Mouse (Mus musculus) kidney, postnatal 0 days (tissue): Measurements from ENCODE around the gene Tufm. TPM values are rescaled to one million over a fixed set of nuclear protein-coding genes. Genes with fewer than 3 reads are reported as not detected.

ENCODE experiments used
- ATAC-seq: fragments of 200-750 bp; cut with Nextera tagmentation; replicated peaks from 2 replicates; pipeline ENCODE4 v1.8.0; 2017; ENCODE audit warnings: low read depth, moderate number of reproducible peaks, moderate TSS enrichment, moderate library complexity; ENCODE audit not compliant: low FRiP score
- DNase-seq: peaks from one replicate; pipeline ENCODE4 v3.0.0-alpha.2; 2016; ENCODE audit warnings: low spot score
- H3K27ac ChIP-seq: fragments of 300-500 bp; sonication (generic); 2 replicates; pipeline ENCODE4 v1.5.1; 2014; ENCODE audit warnings: mild to moderate bottlenecking
- H3K27me3 ChIP-seq: fragments of 300-500 bp; sonication (generic); 2 replicates; pipeline ENCODE4 v1.6.1; 2014; ENCODE audit warnings: low read length, mixed read lengths; ENCODE audit not compliant: insufficient read depth
- H3K36me3 ChIP-seq: fragments of 300-500 bp; sonication (generic); 2 replicates; pipeline ENCODE4 v1.6.1; 2014; ENCODE audit warnings: low read length, mixed read lengths; ENCODE audit not compliant: insufficient read depth
- H3K4me1 ChIP-seq: fragments of 300-500 bp; sonication (generic); replicated peaks from 2 replicates; pipeline ENCODE4 v1.6.1; 2014; ENCODE audit warnings: antibody characterized with exemption, low read length, mixed read lengths; ENCODE audit not compliant: insufficient read depth
- H3K4me2 ChIP-seq: fragments of 300-500 bp; sonication (generic); 2 replicates; pipeline ENCODE4 v1.6.1; 2014; ENCODE audit warnings: mild to moderate bottlenecking, low read length, moderate library complexity, mixed read lengths
- H3K4me3 ChIP-seq: fragments of 300-500 bp; sonication (generic); replicated peaks from 2 replicates; pipeline ENCODE4 v1.5.1; 2014; ENCODE audit warnings: low read depth, low read length
- H3K9ac ChIP-seq: fragments of 300-500 bp; sonication (generic); 2 replicates; pipeline ENCODE4 v1.6.1; 2014; ENCODE audit warnings: low read depth, low read length
- H3K9me3 ChIP-seq: fragments of 300-500 bp; sonication (generic); replicated peaks from 2 replicates; pipeline ENCODE4 v1.6.1; 2016; ENCODE audit warnings: low read length, inconsistent platforms, mixed read lengths
- CTCF ChIP-seq: IDR thresholded peaks from 2 replicates; pipeline ENCODE4 v1.5.1; 2016; ENCODE audit warnings: antibody characterized with exemption, low read depth, mild to moderate bottlenecking, moderate library complexity
- WGBS: fragments of 180-500 bp; shearing (Covaris S2); extraction: QIAGEN DNeasy Blood & Tissue Kit; methylation state at CpG from one replicate; pipeline ENCODE4 v1.1.7; 2014; 5-methylcytosine and 5-hydroxymethylcytosine counted together
- polyA plus RNA-seq: library from polyadenylated mRNA; unstranded; fragments of >200 nt; fragmentation: Nextera tagmentation; extraction: Ambion mirVana; gene quantifications from 2 replicates; pipeline ENCODE4 v1.2.1, GENCODE M21; 2015

Tufm gene
- polyA plus RNA-seq, 1 experiment from 2014 or later = 117 TPM

- WGBS = 79% methylated on average over 1 of the region's 1 CpGs
- no peaks in the 10 kb centered on the region for H3K27me3 ChIP-seq
- peaks cover 55% of the 10 kb centered on the region for H3K36me3 ChIP-seq
- no peak for ATAC-seq
- H3K27ac ChIP-seq = no peak overlapping the region
- peaks cover 6% of the 10 kb centered on the region; the same call in 1 of the 2 replicates for H3K4me1 ChIP-seq
- no peaks in the 10 kb centered on the region for H3K9me3 ChIP-seq
- no peak for DNase-seq
- no peak overlapping the region for H3K4me2 ChIP-seq
- no peak overlapping the region for H3K9ac ChIP-seq
- no peak overlapping the region for H3K4me3 ChIP-seq
- no peak for TF ChIP-seq CTCF
Measured at GRCm38 (mm10) chr7:126491005-126491404, 3.8 kb downstream of the Tufm start.

- Histone ChIP-seq H3K36me3 (peaks cover 64% of the 10 kb centered on the region), H3K4me3 (no peak overlapping the region), H3K4me1 (peaks cover 6% of the 10 kb centered on the region; the same call in 1 of the 2 replicates), H3K27ac (no peak overlapping the region), H3K4me2 (no peak overlapping the region), H3K9ac (no peak overlapping the region), H3K9me3 (no peaks in the 10 kb centered on the region), H3K27me3 (no peaks in the 10 kb centered on the region)
- no peak for TF ChIP-seq CTCF
- no peak for ATAC-seq
- WGBS = 43% methylated on average over 11 of the region's 11 CpGs
- no peak for DNase-seq
Measured at GRCm38 (mm10) chr7:126491973-126492372, 4.8 kb downstream of the Tufm start.

GRCm38 (mm10) chr7:126494120-126494519 is 7.0 kb downstream of the Tufm start:
- DNase-seq (no peak), ATAC-seq (no peak)
- WGBS = 87% methylated on average over 6 of the region's 6 CpGs
- Histone ChIP-seq H3K36me3 (peaks cover 83% of the 10 kb centered on the region), H3K27me3 (no peaks in the 10 kb centered on the region), H3K4me1 (no peaks in the 10 kb centered on the region), H3K9ac (no peak overlapping the region), H3K9me3 (no peaks in the 10 kb centered on the region), H3K4me3 (no peak overlapping the region), H3K27ac (no peak overlapping the region), H3K4me2 (no peak overlapping the region)
- TF ChIP-seq CTCF = no peak

- no peak overlapping the region for H3K9ac ChIP-seq
- H3K36me3 ChIP-seq = peaks cover 90% of the 10 kb centered on the region
- H3K27ac ChIP-seq = no peak overlapping the region
- ATAC-seq (no peak), DNase-seq (no peak)
- TF ChIP-seq CTCF = no peak
- H3K4me2 ChIP-seq = no peak overlapping the region
- H3K4me1 ChIP-seq = peaks cover 3% of the 10 kb centered on the region; the same call in 1 of the 2 replicates
- no peaks in the 10 kb centered on the region for H3K27me3 ChIP-seq
- WGBS = 84% methylated on average over 5 of the region's 5 CpGs
- no peaks in the 10 kb centered on the region for H3K9me3 ChIP-seq
- no peak overlapping the region for H3K4me3 ChIP-seq
Measured at GRCm38 (mm10) chr7:126496475-126496874, 9.3 kb downstream of the Tufm start.

- 87% methylated on average over 12 of the region's 12 CpGs for WGBS
- ATAC-seq (no peak), DNase-seq (no peak)
- Histone ChIP-seq H3K9ac (no peak overlapping the region), H3K36me3 (peaks cover 77% of the 10 kb centered on the region), H3K9me3 (no peaks in the 10 kb centered on the region), H3K27me3 (no peaks in the 10 kb centered on the region), H3K27ac (no peak overlapping the region), H3K4me1 (peaks cover 3% of the 10 kb centered on the region; the same call in 1 of the 2 replicates), H3K4me2 (no peak overlapping the region), H3K4me3 (no peak overlapping the region)
- no peak for TF ChIP-seq CTCF
Measured at GRCm38 (mm10) chr7:126497966-126498365, 10.8 kb downstream of the Tufm start.

- H3K27me3 ChIP-seq = no peaks in the 10 kb centered on the region
- WGBS = 89% methylated on average over 7 of the region's 7 CpGs
- DNase-seq = no peak
- no peak for TF ChIP-seq CTCF
- no peak overlapping the region for H3K4me3 ChIP-seq
- peaks cover 62% of the 10 kb centered on the region for H3K36me3 ChIP-seq
- no peak overlapping the region for H3K27ac ChIP-seq
- H3K9me3 ChIP-seq = no peaks in the 10 kb centered on the region
- no peak for ATAC-seq
- no peak overlapping the region for H3K4me2 ChIP-seq
- peaks cover 3% of the 10 kb centered on the region; the same call in 1 of the 2 replicates for H3K4me1 ChIP-seq
- H3K9ac ChIP-seq = no peak overlapping the region
Measured at GRCm38 (mm10) chr7:126499416-126499815, 12.3 kb downstream of the Tufm start.

GRCm38 (mm10) chr7:126501684-126502022 is 14.5 kb downstream of the Tufm start:
- Histone ChIP-seq H3K9me3 (no peaks in the 10 kb centered on the region), H3K4me3 (peak overlapping the region; percentile 100), H3K27ac (peak overlapping the region; percentile 100), H3K4me2 (peak overlapping the region; percentile 59), H3K36me3 (peaks cover 42% of the 10 kb centered on the region), H3K9ac (peak overlapping the region; percentile 65), H3K4me1 (peaks cover 3% of the 10 kb centered on the region; the same call in 1 of the 2 replicates), H3K27me3 (no peaks in the 10 kb centered on the region)
- WGBS = 2% methylated on average over 9 of the region's 9 CpGs
- DNase-seq = no peak
- no peak for ATAC-seq
- TF ChIP-seq CTCF = no peak
